Mouse (Mus musculus) CH12.LX (cell line): ENCODE measurements around the gene Tbc1d16. TPM values are rescaled to one million over a fixed set of nuclear protein-coding genes. Genes with fewer than 3 reads are reported as not detected.
A peak's percentile ranks its signal among the peaks of the same experiment; 100 is the strongest.

ENCODE experiments used
- DNase-seq: peaks from one replicate; pipeline ENCODE4 v3.0.0-alpha.2; 2013; ENCODE audit errors: extremely low read depth
- H3K27ac ChIP-seq: 2 replicates; pipeline ENCODE4 v1.5.1; 2012; ENCODE audit warnings: low read depth, mild to moderate bottlenecking, control low read depth, moderate library complexity; ENCODE audit not compliant: insufficient read depth
- H3K27me3 ChIP-seq: replicated peaks from 2 replicates; pipeline ENCODE3; 2012; ENCODE audit warnings: inconsistent platforms
- H3K36me3 ChIP-seq, 2 experiments: replicated peaks in 1 of 2; 2 replicates each; pipeline versions ENCODE3 to v1.6.1; 2012; ENCODE audit warnings: inconsistent platforms in 1 of 2, low read length in 1 of 2, mild to moderate bottlenecking in 1 of 2, mixed read lengths in 1 of 2, moderate library complexity in 1 of 2; ENCODE audit not compliant: control insufficient read depth in 1 of 2, insufficient read depth in 1 of 2
- H3K4me1 ChIP-seq, 2 experiments: 2 replicates each; pipeline ENCODE4 v1.6.1; 2012; ENCODE audit warnings: inconsistent platforms in 1 of 2, moderate library complexity in 1 of 2; ENCODE audit not compliant: insufficient read depth in 2 of 2, control insufficient read depth in 1 of 2
- H3K4me2 ChIP-seq: 2 replicates; pipeline ENCODE4 v1.6.1; 2012; ENCODE audit warnings: low read depth, mild to moderate bottlenecking, control low read depth; ENCODE audit not compliant: poor library complexity, insufficient read depth, severe bottlenecking
- H3K4me3 ChIP-seq, 3 experiments: fragments of 150-350 bp in 1 of 3; sonication (generic) in 1 of 3; replicated peaks in 1 of 3; 2 replicates each; pipeline versions ENCODE3 to v1.5.1; 2011 to 2012; ENCODE audit warnings: low read depth in 2 of 3, low read length in 2 of 3, mild to moderate bottlenecking in 2 of 3, moderate library complexity in 2 of 3, control low read depth in 1 of 3, improper control_type of control experiment in 1 of 3, inconsistent platforms in 1 of 3, mixed read lengths in 1 of 3; ENCODE audit not compliant: poor library complexity in 1 of 3
- H3K79me2 ChIP-seq: replicated peaks from 2 replicates; pipeline ENCODE4 v1.6.1; 2012; ENCODE audit warnings: mild to moderate bottlenecking, moderate library complexity; ENCODE audit not compliant: control insufficient read depth, poor library complexity, insufficient read depth, severe bottlenecking; ENCODE audit errors: extremely low read depth
- H3K9ac ChIP-seq: 2 replicates; pipeline ENCODE4 v1.6.1; 2012; ENCODE audit warnings: low read depth, mild to moderate bottlenecking, control low read depth, moderate library complexity; ENCODE audit not compliant: insufficient read depth
- H3K9me3 ChIP-seq: replicated peaks from 2 replicates; pipeline ENCODE3; 2012; ENCODE audit warnings: low read length, inconsistent platforms, mixed read lengths
- BHLHE40 ChIP-seq: IDR thresholded peaks from 2 replicates; pipeline ENCODE4 v1.6.1; 2011; ENCODE audit warnings: mild to moderate bottlenecking, low read depth, low read length, improper control_type of control experiment
- CHD2 ChIP-seq: IDR thresholded peaks from 2 replicates; pipeline ENCODE4 v1.6.1; 2011; ENCODE audit warnings: low read length, improper control_type of control experiment
- CTCF ChIP-seq, 2 experiments: IDR thresholded peaks in 1 of 2; conservative IDR thresholded peaks in 1 of 2; 2 replicates each; pipeline ENCODE4 v1.5.1; 2011 to 2012; ENCODE audit warnings: low read depth in 2 of 2, low read length in 2 of 2, improper control_type of control experiment in 1 of 2, inconsistent platforms in 1 of 2, mild to moderate bottlenecking in 1 of 2, moderate library complexity in 1 of 2
- ELF1 ChIP-seq: IDR thresholded peaks from 2 replicates; pipeline ENCODE4 v1.6.1; 2014; ENCODE audit warnings: low read depth, mild to moderate bottlenecking, inconsistent platforms, low read length, improper control_type of control experiment
- JUN ChIP-seq: IDR thresholded peaks from 2 replicates; pipeline ENCODE4 v1.6.1; 2011; ENCODE audit warnings: low read depth, mild to moderate bottlenecking, low read length, improper control_type of control experiment, moderate library complexity; ENCODE audit not compliant: insufficient read depth
- JUND ChIP-seq: conservative IDR thresholded peaks from 2 replicates; pipeline ENCODE4 v1.6.1; 2011; ENCODE audit warnings: low read depth, low read length, improper control_type of control experiment
- KAT2A ChIP-seq: IDR thresholded peaks from 2 replicates; pipeline ENCODE4 v1.6.1; 2012; ENCODE audit warnings: low read length, improper control_type of control experiment, inconsistent platforms; ENCODE audit not compliant: insufficient replicate concordance
- MEF2A ChIP-seq: IDR thresholded peaks from 2 replicates; pipeline ENCODE4 v1.6.1; 2014; ENCODE audit warnings: low read depth, mild to moderate bottlenecking, inconsistent platforms, low read length, improper control_type of control experiment, borderline replicate concordance
- NELFE ChIP-seq: IDR thresholded peaks from 2 replicates; pipeline ENCODE4 v1.6.1; 2011; ENCODE audit warnings: low read depth, low read length, improper control_type of control experiment
- POLR2A ChIP-seq: IDR thresholded peaks from 2 replicates; pipeline ENCODE4 v1.6.1; 2011; ENCODE audit warnings: low read depth, mild to moderate bottlenecking, improper control_type of control experiment, low read length
- RCOR1 ChIP-seq: conservative IDR thresholded peaks from 2 replicates; pipeline ENCODE4 v1.6.1; 2012; ENCODE audit warnings: low read depth, mild to moderate bottlenecking, inconsistent platforms, low read length, improper control_type of control experiment
- SIN3A ChIP-seq: IDR thresholded peaks from 2 replicates; pipeline ENCODE4 v1.6.1; 2012; ENCODE audit warnings: low read length, improper control_type of control experiment, inconsistent platforms
- TBP ChIP-seq: conservative IDR thresholded peaks from 2 replicates; pipeline ENCODE4 v1.6.1; 2011; ENCODE audit warnings: low read depth, low read length, improper control_type of control experiment
- TCF12 ChIP-seq: IDR thresholded peaks from 2 replicates; pipeline ENCODE4 v1.6.1; 2014; ENCODE audit warnings: low read depth, mild to moderate bottlenecking, inconsistent platforms, low read length, improper control_type of control experiment
- USF2 ChIP-seq: conservative IDR thresholded peaks from 2 replicates; pipeline ENCODE4 v1.6.1; 2011; ENCODE audit warnings: low read depth, low read length, improper control_type of control experiment
- ZMIZ1 ChIP-seq: IDR thresholded peaks from 2 replicates; pipeline ENCODE4 v1.6.1; 2012; ENCODE audit warnings: low read depth, mild to moderate bottlenecking, inconsistent platforms, low read length, improper control_type of control experiment
- ZNF384 ChIP-seq: IDR thresholded peaks from 2 replicates; pipeline ENCODE4 v1.6.1; 2012; ENCODE audit warnings: low read depth, low read length, improper control_type of control experiment, inconsistent platforms
- dilution Hi-C: fragments of 300-500 bp; cut with MboI; formaldehyde crosslinking; loops from 2 replicates; pipeline ENCODE4 v1.14.3; 2020; ENCODE audit warnings: low sequenced_read_pairs; ENCODE audit not compliant: extremely low pct_unique_long_range_greater_than_20kb, extremely low pct_ligation_motif_present
- in situ Hi-C: fragments of 300-500 bp; cut with MboI; formaldehyde crosslinking; loops from 3 replicates; pipeline ENCODE4 v1.14.3; 2019; ENCODE audit warnings: low sequenced_read_pairs, low pct_ligation_motif_present, low pct_unique_long_range_greater_than_20kb, mixed read lengths
- polyA plus RNA-seq: library from polyadenylated mRNA; unstranded; fragments of >175 nt; gene quantifications from 2 replicates; pipeline ENCODE4 v1.2.1, GENCODE M21; 2012; ENCODE audit warnings: low read depth; ENCODE audit not compliant: insufficient read length
- total RNA-seq, 2 experiments: library from RNA; depleted of rRNA; stranded (reverse); fragments of 300-350 nt in 1 of 2; fragments of >200 nt in 1 of 2; gene quantifications; 2 replicates each; pipeline ENCODE4 v1.2.3; 2012 to 2014

Gene Tbc1d16
- total and polyA plus RNA-seq, 3 experiments, result 0.79 to 15.9 (median 2.7) TPM

DNA sequence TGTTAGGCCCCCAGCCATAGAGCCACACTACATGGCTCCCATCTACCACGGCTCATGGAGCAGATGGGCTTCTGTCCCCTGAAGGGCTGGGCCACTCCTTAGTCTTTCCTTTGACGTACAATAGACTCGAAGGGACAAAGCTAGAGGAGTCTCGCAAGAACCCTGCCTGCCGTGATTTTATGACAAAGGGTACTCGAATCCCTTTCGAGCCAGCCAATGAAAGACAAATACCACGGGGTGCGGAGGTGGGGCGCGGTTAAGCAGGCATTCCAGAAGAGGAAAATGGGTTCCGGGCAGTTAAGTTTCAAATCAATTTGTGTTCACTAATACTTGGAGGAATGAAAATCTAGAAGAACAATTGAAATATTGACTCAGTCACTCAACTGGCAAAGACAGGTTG lies 11.2 kb upstream of the Tbc1d16 start:
- Histone ChIP-seq H3K9me3 (peaks cover 11% of the 10 kb centered on the region), H3K4me1 (peaks cover 13 to 23% of the 10 kb centered on the region in 2 experiments)
- TF ChIP-seq JUN, result no peak
- no peak for TF ChIP-seq KAT2A
- no peak for TF ChIP-seq ZNF384
- TF ChIP-seq JUND, result no peak
- TF ChIP-seq TCF12, result no peak
- TF ChIP-seq, all 38 proteins: peak for 0
- Histone ChIP-seq H3K27ac (no peak overlapping the region), H3K4me2 (no peak overlapping the region), H3K79me2 (no peaks in the 10 kb centered on the region), H3K4me3 (no peak overlapping the region), H3K9ac (no peak overlapping the region), H3K36me3 (no peaks in the 10 kb centered on the region), H3K27me3 (peaks cover 62% of the 10 kb centered on the region)
- dilution Hi-C loops (no loop called here), in situ Hi-C loops (no loop called here)
- DNase-seq, result no peak

- peak overlapping the region; percentile 88 for H3K4me2 ChIP-seq
- H3K9ac ChIP-seq, result peak overlapping the region; percentile 81
- H3K4me3 ChIP-seq, result peak overlapping the region; percentile 40 to 68 (median 56)
- peaks cover 14% of the 10 kb centered on the region for H3K9me3 ChIP-seq
- no peaks in the 10 kb centered on the region for H3K79me2 ChIP-seq
- H3K27ac ChIP-seq, result peak overlapping the region; percentile 62
- dilution Hi-C loops (no loop called here), in situ Hi-C loops (no loop called here)
- H3K36me3 ChIP-seq, result no peaks in the 10 kb centered on the region
- DNase-seq, result peak; percentile 60
- TF ChIP-seq ELF1 (peak; percentile 67; the same call in 1 of the 2 replicates), NELFE (peak; percentile 10; the same call in 1 of the 2 replicates), RCOR1 (no peak), POLR2A (peak; percentile 74), SIN3A (0 out of 2 replicates have a peak, but pooled peaks have one; percentile 7), ZMIZ1 (peak; percentile 21; the same call in 1 of the 2 replicates), CTCF (conservative IDR thresholded peaks at IDR 0.05 in 1 of 2, IDR thresholded peaks at IDR 0.05 in 1 of 2; ENCODE audit: low read depth in 2 of 2, low read length in 2 of 2) (no peak), USF2 (no peak), TCF12 (peak; percentile 43; the same call in 1 of the 2 replicates), CHD2 (no peak), MEF2A (no peak), BHLHE40 (peak; percentile 53; the same call in 1 of the 2 replicates), TBP (peak; percentile 39; the same call in 1 of the 2 replicates)
- H3K27me3 ChIP-seq, result peaks cover 62% of the 10 kb centered on the region
- peaks cover 13 to 28% of the 10 kb centered on the region in 2 experiments for H3K4me1 ChIP-seq
These were observed 10.0 kb upstream of the Tbc1d16 start for GRCm38 (mm10) chr11:119238305-119238721.
